Mouse (Mus musculus) brown adipose tissue, adult 24 weeks (tissue): ENCODE results near the gene Cggbp1. TPM values are rescaled to one million over a fixed set of nuclear protein-coding genes. Genes with fewer than 3 reads are reported as not detected.

ENCODE experiments used
- H3K27ac ChIP-seq: fragments of 200-500 bp; replicated peaks from 2 replicates; pipeline ENCODE4 v1.5.1; 2012; ENCODE audit warnings: low read depth, mild to moderate bottlenecking, low read length
- H3K4me1 ChIP-seq: fragments of 200-500 bp; 2 replicates; pipeline ENCODE4 v1.6.1; 2012; ENCODE audit warnings: low read length, mixed read lengths; ENCODE audit not compliant: control insufficient read depth, insufficient read depth, insufficient read length
- H3K4me3 ChIP-seq: fragments of 200-500 bp; 2 replicates; pipeline ENCODE4 v1.5.1; 2012; ENCODE audit warnings: low read depth, mild to moderate bottlenecking, low read length, moderate library complexity; ENCODE audit not compliant: insufficient read depth
- polyA plus RNA-seq: library from polyadenylated mRNA; stranded (reverse); fragments of >200 nt; gene quantifications from 2 replicates; pipeline ENCODE4 v1.2.4, GENCODE M21; 2012; ENCODE audit not compliant: missing spikeins, insufficient read depth, insufficient read length

Gene Cggbp1
- polyA plus RNA-seq, 1 experiment, result 40.2 TPM

- H3K4me1 ChIP-seq, result no peaks in the 10 kb centered on the region
- no peak overlapping the region for H3K27ac ChIP-seq
- H3K4me3 ChIP-seq, result no peak overlapping the region
Observed at GRCm38 (mm10) chr16:64880986-64881385, 29.2 kb downstream of the Cggbp1 start.

DNA sequence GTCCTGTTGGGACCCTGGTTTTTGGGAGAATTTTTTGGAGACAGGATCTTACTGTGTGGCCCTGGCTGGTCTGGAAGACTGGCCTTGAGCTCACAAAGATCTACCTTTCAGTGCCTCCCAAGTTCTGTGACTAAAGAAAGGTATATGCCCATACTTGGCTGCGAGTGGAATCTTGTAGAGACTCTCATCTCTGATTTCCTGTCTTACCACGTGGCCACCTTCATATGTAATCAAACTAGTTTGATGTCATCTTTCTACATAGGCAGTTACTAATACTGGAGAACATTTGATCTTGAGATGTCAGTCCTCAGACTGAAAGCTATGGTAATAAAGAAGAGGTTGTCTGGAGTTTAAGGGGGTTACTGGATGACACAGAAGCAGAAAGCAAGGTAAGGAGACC lies 29.6 kb downstream of the Cggbp1 start:
- H3K4me3 ChIP-seq, result no peak overlapping the region
- H3K4me1 ChIP-seq, result no peaks in the 10 kb centered on the region
- H3K27ac ChIP-seq, result no peak overlapping the region

DNA sequence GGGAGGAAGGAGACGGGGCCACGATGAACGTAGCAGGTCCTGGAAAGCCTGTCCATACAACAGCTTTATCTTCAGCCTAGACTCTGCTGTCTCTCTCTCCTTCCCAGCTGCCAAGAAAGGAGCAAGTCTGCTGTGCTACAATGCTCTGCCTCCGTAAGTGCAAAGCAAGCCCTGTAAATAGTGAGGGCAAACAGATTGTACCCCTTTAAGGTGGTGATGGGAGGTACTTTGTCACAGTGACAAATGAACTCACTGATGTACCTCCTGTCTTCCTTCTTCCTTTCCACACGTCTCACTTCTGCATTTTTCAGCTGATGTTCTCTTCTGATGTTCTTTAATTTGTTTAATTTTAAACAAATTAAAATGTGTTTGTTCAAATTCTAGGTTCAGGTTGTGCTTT lies 32.1 kb downstream of the Cggbp1 start:
- H3K4me1 ChIP-seq, result no peaks in the 10 kb centered on the region
- no peak overlapping the region for H3K27ac ChIP-seq
- H3K4me3 ChIP-seq, result no peak overlapping the region

- Histone ChIP-seq H3K4me1 (no peaks in the 10 kb centered on the region), H3K4me3 (no peak overlapping the region), H3K27ac (no peak overlapping the region)
Observed at GRCm38 (mm10) chr16:64884420-64884838, 32.6 kb downstream of the Cggbp1 start.

- H3K4me1 ChIP-seq, result no peaks in the 10 kb centered on the region
- no peak overlapping the region for H3K4me3 ChIP-seq
- H3K27ac ChIP-seq, result no peak overlapping the region
Observed at GRCm38 (mm10) chr16:64885142-64885541, 33.3 kb downstream of the Cggbp1 start.

GRCm38 (mm10) chr16:64885547-64885946 lies 33.8 kb downstream of the Cggbp1 start:
- no peak overlapping the region for H3K27ac ChIP-seq
- H3K4me3 ChIP-seq, result no peak overlapping the region
- H3K4me1 ChIP-seq, result no peaks in the 10 kb centered on the region

GRCm38 (mm10) chr16:64889496-64889895 lies 37.7 kb downstream of the Cggbp1 start:
- no peak overlapping the region for H3K4me3 ChIP-seq
- H3K27ac ChIP-seq, result no peak overlapping the region
- H3K4me1 ChIP-seq, result no peaks in the 10 kb centered on the region

GRCm38 (mm10) chr16:64899084-64899483 lies 47.3 kb downstream of the Cggbp1 start:
- H3K4me3 ChIP-seq, result no peak overlapping the region
- H3K4me1 ChIP-seq, result no peaks in the 10 kb centered on the region
- H3K27ac ChIP-seq, result no peak overlapping the region

DNA sequence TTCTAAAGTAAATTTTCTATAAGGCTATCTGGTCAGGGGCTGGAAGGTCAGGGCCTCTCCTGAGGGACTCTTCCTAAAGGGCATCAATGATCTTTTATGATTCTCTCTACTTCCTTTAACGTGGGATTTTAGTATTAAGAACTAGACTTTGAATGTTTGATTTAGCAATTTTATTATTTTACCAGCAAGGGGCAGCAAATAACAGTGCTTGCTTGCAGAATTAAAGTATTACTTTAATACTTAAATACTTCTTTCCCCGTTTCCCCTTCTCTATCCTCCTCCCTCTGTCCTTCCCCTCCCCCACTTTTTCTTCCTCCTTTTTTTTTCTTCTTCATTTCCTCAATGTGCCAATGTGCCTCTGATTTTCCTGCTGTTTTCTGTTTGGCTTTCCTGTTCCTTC lies 51.5 kb downstream of the Cggbp1 start:
- no peak overlapping the region for H3K27ac ChIP-seq
- no peaks in the 10 kb centered on the region for H3K4me1 ChIP-seq
- no peak overlapping the region for H3K4me3 ChIP-seq

DNA sequence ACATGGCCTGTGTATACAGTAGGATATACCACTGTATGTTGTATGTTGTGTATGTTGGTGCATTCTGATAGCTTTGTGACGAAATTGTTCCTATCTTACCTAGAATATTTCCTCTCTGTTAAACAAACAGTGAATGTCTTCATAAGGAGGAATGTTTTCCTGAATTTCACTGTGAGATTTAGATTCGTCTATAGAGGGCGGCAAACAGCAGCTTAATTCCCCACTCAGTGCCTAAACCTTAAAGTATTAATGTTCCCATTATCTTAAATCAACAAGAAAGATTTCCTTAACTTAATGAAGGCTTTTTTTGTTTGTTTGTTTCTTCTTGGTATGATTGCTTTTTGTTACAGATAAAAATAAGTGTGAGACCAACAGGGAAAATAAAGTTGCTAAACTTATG lies 55.3 kb downstream of the Cggbp1 start:
- H3K27ac ChIP-seq, result no peak overlapping the region
- no peak overlapping the region for H3K4me3 ChIP-seq

DNA sequence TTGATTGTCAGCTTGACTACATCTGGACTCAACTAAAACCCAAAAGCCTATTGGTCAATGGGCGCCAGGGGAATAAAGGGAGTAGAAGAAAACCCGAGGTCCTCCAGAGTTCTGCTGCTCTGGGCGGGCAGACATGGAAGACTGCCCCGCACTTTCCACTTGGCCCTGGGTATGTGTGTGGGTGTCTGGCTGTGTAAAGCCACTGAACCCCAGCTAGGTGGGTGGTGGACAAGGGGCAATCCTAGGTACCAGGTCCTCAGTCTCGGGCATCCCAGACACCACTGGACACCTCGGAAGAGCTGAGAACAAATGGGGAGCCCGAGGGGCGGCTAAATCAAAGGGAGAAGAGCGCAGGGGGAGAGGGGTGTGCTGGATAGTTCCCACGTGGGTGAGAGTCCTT lies 57.0 kb downstream of the Cggbp1 start:
- Histone ChIP-seq H3K4me3 (no peak overlapping the region), H3K27ac (no peak overlapping the region), H3K4me1 (no peaks in the 10 kb centered on the region)

More for the DNA sequence above, 55.3 kb downstream of the Cggbp1 start:
- H3K4me1 ChIP-seq, result no peaks in the 10 kb centered on the region

Other genes with a start within 250 kb of the Cggbp1 start
- not detected in 2 replicates for gene Csnka2ip, start 249.6 kb upstream of the Cggbp1 start, polyA plus RNA-seq
- 47.2 and 54.3 TPM in 2 replicates for gene 4930453N24Rik, start 80.8 kb upstream of the Cggbp1 start, polyA plus RNA-seq
- gene Zfp654, start 344 bp upstream of the Cggbp1 start, polyA plus RNA-seq, result 4.7 and 6.2 TPM in 2 replicates